Mouse (Mus musculus) telencephalon, adult 2 months (tissue): ENCODE results near the gene Olfr47.
"Not testable (repeated sequence)": the region's sequence is repeated elsewhere in the genome, so short reads cannot be mapped to it uniquely, and the experiment has no call there.

Experiments used
- DNase-seq: peaks from one replicate; pipeline ENCODE4 v3.0.0-alpha.2; 2011; ENCODE audit warnings: low read depth, low spot score

Olfr47 gene

GRCm38 (mm10) chr6:43231255-43231654 is at the start of gene Olfr47:
Gene Olfr47 (plus strand): TSS chr6:43231529.
- not testable (repeated sequence) for DNase-seq

DNA sequence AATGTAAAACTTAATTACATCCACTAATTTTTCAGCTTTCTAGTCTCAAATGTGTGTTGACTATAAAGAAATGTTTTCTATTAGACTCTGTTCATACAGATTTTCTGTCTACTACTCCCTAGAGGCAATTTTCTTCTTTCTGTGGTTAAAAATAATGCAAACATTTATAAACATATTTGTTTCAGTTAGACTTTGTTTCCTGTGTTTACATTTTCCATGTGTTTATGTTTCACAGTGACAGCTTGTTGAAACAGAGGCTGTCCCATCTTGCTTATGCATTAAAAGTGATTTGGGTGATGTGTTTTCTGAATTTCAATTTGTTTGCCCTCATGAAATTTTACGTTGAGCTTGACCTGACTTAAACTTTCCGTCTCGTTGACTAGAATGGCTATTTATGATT is 40.3 kb upstream of the Olfr47 start:
- DNase-seq, result no peak

DNA sequence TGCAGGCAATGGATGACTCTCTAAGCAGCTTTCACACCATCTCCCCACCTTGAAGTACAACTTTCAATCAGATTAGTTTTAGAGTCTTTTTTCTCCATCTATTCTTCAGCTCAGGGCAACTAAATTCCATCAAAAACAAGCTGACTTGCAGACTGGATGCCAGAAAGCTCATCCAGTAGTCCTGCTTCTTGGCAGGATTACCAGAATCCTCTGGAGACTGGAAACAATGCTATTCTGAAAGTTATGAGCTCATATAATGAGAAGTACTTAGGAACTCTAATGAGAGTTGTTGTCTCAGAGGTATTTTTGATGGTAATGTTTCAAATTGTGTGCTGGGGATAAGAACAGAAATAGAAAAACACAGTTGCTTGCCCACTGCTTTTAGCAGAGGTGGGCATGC is 34.5 kb upstream of the Olfr47 start, which contains the start of gene Olfr435:
TSS of gene Olfr435 (plus strand) at position 366 of the 400 bp plus-strand sequence.
- DNase-seq, result no peak

DNA sequence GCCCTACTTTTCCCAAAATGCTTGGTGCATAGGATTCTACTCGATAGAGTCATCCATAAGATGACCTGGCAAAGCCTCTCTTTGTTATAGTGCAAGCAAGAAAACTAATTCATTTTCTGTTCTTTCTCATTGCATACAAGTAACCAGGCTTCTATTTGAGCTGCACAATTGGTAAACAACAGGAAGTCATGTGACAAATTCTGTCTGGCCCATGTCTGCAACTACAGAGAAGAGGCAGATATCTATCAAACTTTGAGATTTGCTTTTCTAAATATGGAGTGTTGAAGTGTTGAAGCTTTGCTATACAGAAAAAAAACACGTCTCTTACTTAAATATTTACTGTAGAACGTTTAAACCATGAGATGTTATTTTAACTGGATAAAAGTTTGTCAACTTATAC is 33.2 kb upstream of the Olfr47 start:
- no peak for DNase-seq

- no peak for DNase-seq
These were observed 28.5 kb upstream of the Olfr47 start for GRCm38 (mm10) chr6:43202786-43203185.

GRCm38 (mm10) chr6:43205355-43205754 is 26.0 kb upstream of the Olfr47 start:
- DNase-seq, result no peak

DNA sequence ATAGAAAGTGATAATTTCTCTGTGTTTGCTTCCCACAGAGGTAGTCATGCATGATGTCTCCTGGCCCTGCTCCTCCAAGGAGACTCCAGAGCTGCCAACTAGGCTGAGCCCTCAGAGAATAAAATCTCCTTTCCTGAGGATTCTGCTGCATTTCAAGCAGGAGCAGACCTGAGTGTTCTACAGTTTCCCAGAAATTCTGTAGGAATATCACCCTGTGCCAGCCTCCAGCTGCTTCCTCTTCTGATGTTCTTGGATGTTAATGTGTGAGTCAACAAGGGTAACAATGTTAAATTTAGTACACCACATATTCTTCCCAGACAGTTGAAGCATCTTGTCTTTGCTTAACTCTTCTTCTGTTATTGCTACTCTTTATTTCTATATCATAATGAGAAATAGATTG is 18.5 kb upstream of the Olfr47 start, which contains the start of gene Olfr434:
TSS of gene Olfr434 (plus strand) at position 149 of the 400 bp plus-strand sequence.
- peak; percentile 69 for DNase-seq

GRCm38 (mm10) chr6:43242061-43242460 is 10.7 kb downstream of the Olfr47 start:
- no peak for DNase-seq

- DNase-seq, result no peak
These were observed 16.1 kb downstream of the Olfr47 start for GRCm38 (mm10) chr6:43247396-43247795.

DNA sequence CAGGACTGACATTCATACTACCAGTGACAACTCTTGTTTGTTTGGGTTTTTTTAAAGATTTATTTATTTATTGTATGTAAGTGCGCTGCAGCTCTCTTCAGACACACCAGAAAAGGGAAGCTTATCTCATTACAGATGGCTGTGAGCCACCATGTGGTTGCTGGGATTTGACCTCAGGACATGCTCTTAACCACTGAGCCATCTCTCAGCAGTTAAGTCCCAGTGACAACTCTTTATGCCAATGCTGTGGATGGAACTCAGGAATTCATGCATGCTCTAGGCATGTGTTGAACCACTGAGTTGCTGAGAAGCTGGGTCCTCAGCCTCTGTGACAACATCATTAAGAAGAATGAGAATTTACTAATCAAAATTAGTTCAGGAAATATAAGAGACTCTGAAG is 21.7 kb downstream of the Olfr47 start:
- no peak for DNase-seq

- DNase-seq, result peak; percentile 12
These were observed 23.0 kb downstream of the Olfr47 start for GRCm38 (mm10) chr6:43254193-43254926.

GRCm38 (mm10) chr6:43260756-43261155 is 29.4 kb downstream of the Olfr47 start:
- DNase-seq, result no peak

DNA sequence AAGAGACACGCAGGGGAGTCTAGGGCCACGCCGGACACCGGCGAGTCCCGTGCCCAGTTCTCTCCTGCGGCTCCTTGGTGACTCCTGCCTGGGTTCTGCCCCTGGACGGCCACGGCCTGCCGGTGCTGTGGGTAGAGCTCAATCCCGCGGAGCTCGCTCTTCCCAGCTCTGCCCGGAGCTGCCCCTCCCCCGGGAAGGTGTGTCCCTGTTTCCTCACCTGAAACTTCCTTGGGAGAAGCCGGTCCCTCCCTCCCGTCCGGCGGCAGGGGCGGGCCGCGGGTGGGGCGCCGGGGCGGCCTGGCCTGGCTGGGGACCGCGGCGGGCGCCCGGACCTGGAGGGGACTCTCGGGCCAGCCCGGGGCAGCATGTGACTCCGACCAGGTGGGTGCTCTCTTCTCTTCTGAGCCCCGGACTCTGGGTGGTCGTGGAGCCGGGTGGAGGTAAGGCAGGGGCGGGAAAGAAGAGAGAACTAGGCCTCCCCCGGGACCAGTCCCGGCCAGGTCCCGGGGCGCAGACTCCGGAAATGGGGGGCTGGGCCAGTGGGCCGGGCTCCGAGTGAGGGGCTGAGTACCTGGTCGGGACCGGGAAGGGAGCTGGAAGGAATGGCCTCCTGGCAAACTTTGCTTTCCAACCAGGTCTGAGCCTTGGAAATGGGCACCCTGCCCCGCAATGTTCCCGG is 34.2 kb downstream of the Olfr47 start, which contains the start of gene Arhgef5:
TSS of gene Arhgef5 (plus strand) at position 220 of the 679 bp plus-strand sequence.
- DNase-seq, result no peak

- no peak for DNase-seq
These were observed 35.0 kb downstream of the Olfr47 start for GRCm38 (mm10) chr6:43266356-43266755.

DNA sequence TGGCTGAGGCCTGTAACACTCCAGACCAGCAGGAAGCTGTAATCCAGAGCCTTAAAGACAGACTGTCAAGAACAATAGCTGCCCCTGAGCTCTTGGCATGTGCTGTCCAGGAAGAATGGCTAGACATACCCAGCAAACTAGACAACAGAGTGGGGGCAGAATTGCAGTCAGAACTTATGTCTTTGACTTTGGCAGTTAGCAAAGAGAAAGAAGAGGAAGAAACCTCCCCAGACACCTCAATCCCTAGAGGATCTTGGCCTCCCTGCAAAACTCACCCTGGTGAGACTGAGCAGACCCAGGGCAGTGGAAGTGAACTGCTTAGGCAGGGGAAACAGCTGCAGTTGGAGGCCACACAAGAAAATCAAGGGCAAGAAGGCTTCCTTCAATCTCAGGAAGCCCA is 41.3 kb downstream of the Olfr47 start:
- no peak for DNase-seq

DNA sequence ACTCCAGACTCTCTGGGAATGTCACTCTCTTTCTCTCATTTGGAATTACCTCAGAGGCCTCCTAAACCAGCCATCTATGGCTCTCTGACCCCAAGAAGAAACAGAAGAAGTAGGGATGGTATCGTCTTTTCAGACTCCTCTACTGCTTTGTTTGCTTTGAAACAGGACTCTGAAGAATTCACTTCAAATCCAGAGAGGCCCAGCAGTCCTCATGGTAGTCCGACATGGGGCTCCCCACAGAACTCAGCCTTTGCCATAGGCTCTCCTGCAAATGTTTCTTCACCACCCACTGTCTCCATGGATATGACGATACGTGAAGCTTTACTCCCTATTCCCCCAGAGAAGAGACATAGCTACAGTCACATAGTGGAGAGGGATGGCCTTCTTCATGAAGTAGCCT is 42.8 kb downstream of the Olfr47 start:
- DNase-seq, result no peak

DNA sequence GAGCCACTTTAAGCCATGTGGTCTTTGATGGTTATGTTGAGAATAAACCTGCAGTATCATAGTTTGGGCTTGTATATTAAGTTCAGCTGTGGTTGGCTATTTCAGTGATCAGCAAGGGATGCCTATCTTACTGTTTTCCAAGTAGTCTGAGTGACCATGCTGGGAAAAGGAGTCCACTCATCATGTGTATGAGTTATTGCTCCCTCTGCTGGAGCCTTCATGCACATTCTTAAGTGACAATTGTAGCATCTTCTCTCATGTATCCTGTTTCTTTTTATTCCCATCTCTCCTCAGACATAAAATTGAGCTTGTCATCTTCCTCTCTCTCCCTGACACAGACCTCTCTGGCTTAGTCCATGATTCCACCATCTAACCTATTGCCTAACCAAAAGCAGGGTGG is 46.9 kb downstream of the Olfr47 start:
- DNase-seq, result peak; percentile 6

GRCm38 (mm10) chr6:43280481-43280880 is 49.2 kb downstream of the Olfr47 start:
- no peak for DNase-seq
